Comparison of ENCODE assay signal across 16 mouse cellular contexts in genomic region chr9:70298221-70298620, GRCm38 (mm10).
DNase-seq lines count a peak whose midpoint lies in the region; ATAC-seq and TF ChIP-seq lines count a peak whose summit lies in the region.
"Had no signal": no experiment of that assay in that cellular context is flagged by ENCODE, and none has a peak within 500 bp of the region (broad histone marks: within the 10 kb centered on the region; RNA-seq: fewer than 3 reads in every experiment).

No protein-coding gene starts in this region.

- no peak for TF ChIP-seq CTCF in brain, embryonic 14.5 days (IDR thresholded peaks at IDR 0.05; ENCODE audit: borderline replicate concordance, extremely low read depth, insufficient read depth, insufficient read length)
- no peak for TF ChIP-seq CTCF in intestine, postnatal 0 days (IDR thresholded peaks at IDR 0.05; ENCODE audit: low read depth)
- TF ChIP-seq CTCF in lung, adult 2 months (IDR thresholded peaks at IDR 0.05; ENCODE audit: insufficient read depth, low read length): no peak

- WGBS in embryonic facial prominence, embryonic 10.5 days: 35% methylated on average over 7 of the region's 7 CpGs
- 80% methylated on average over 7 of the region's 7 CpGs for WGBS in limb, embryonic 10.5 days
- WGBS in intestine, postnatal 0 days: 71% methylated on average over 7 of the region's 7 CpGs
- WGBS in lung, adult 2 months: 80% methylated on average over 7 of the region's 7 CpGs

- no peaks in the 10 kb centered on the region for H3K9me3 ChIP-seq in embryonic facial prominence, embryonic 10.5 days
- no peaks in the 10 kb centered on the region for H3K9me3 ChIP-seq in limb, embryonic 10.5 days (replicated peaks)
- no peaks in the 10 kb centered on the region for H3K9me3 ChIP-seq in intestine, postnatal 0 days (ENCODE audit: control insufficient read depth)
- H3K9me3 ChIP-seq: stomach, embryonic 15.5 days had no signal

- H3K4me2 ChIP-seq in intestine, postnatal 0 days (replicated peaks; ENCODE audit: low read depth): no peak overlapping the region
- H3K4me2 ChIP-seq: neural tube, embryonic 13.5 days; stomach, embryonic 15.5 days had no signal

- no peak overlapping the region for H3K4me3 ChIP-seq in embryonic facial prominence, embryonic 10.5 days
- no peak overlapping the region for H3K4me3 ChIP-seq in limb, embryonic 10.5 days
- no peak overlapping the region for H3K4me3 ChIP-seq in intestine, postnatal 0 days (ENCODE audit: low read depth, low read length)
- no peak overlapping the region for H3K4me3 ChIP-seq in lung, adult 2 months (replicated peaks; ENCODE audit: extremely low read depth, low read depth, low read length)
- H3K4me3 ChIP-seq: neural tube, embryonic 13.5 days; stomach, embryonic 15.5 days had no signal

- peak overlapping the region; percentile 70; the same call in 1 of the 2 replicates for H3K27ac ChIP-seq in embryonic facial prominence, embryonic 10.5 days (replicated peaks)
- H3K27ac ChIP-seq in limb, embryonic 10.5 days: 0 out of 2 replicates have a peak overlapping the region, but pooled peaks have one; percentile 4
- no peak overlapping the region for H3K27ac ChIP-seq in intestine, postnatal 0 days (ENCODE audit: low read depth, low read length)
- H3K27ac ChIP-seq: macrophage; neural tube, embryonic 13.5 days; stomach, embryonic 15.5 days had no signal

- TF ChIP-seq POLR2A in brain, embryonic 14.5 days (IDR thresholded peaks at IDR 0.05; ENCODE audit: borderline replicate concordance, extremely low read depth, insufficient read depth, insufficient read length, poor library complexity, severe bottlenecking): no peak
- no peak for TF ChIP-seq POLR2A in lung, adult 2 months (IDR thresholded peaks at IDR 0.05; ENCODE audit: borderline replicate concordance, extremely low read depth, low read depth, low read length)

- ATAC-seq in intestine, postnatal 0 days: no peak
- ATAC-seq: inflammation-experienced regulatory T-cells, adult 6 months; Patski had no signal

- peaks cover 18% of the 10 kb centered on the region for H3K4me1 ChIP-seq in embryonic facial prominence, embryonic 10.5 days
- peaks cover 13% of the 10 kb centered on the region for H3K4me1 ChIP-seq in limb, embryonic 10.5 days
- H3K4me1 ChIP-seq in intestine, postnatal 0 days (replicated peaks; ENCODE audit: control insufficient read depth, insufficient read depth, low read length): no peaks in the 10 kb centered on the region
- H3K4me1 ChIP-seq in lung, adult 2 months (ENCODE audit: control insufficient read depth, insufficient read depth, low read length): no peaks in the 10 kb centered on the region
- H3K4me1 ChIP-seq: stomach, embryonic 15.5 days had no signal

- H3K9ac ChIP-seq in intestine, postnatal 0 days (ENCODE audit: low read depth, low read length): no peak overlapping the region
- H3K9ac ChIP-seq: neural tube, embryonic 13.5 days; stomach, embryonic 15.5 days had no signal

- DNase-seq in layer of hippocampus, adult 8-10 months (ENCODE audit: low spot score in 2 of 2): peak; percentile 42 to 43
- no peak for DNase-seq in layer of hippocampus, postnatal 25 days (ENCODE audit: extremely low spot score in 1 of 2, low spot score in 1 of 2)
- peak; percentile 78 for DNase-seq in brain, embryonic 14.5 days (ENCODE audit: low read depth)
- DNase-seq in embryonic facial prominence, embryonic 10.5 days (ENCODE audit: low spot score): peak; percentile 39
- DNase-seq in limb, embryonic 10.5 days (ENCODE audit: low spot score): no peak
- no peak for DNase-seq in gastrocnemius, postnatal 10 days
- DNase-seq in lung, adult 2 months: no peak
- DNase-seq: adrenal gland, adult 8-10 months; kidney, postnatal 25 days; right cerebral cortex, postnatal 4 days had no signal

- H3K36me3 ChIP-seq in embryonic facial prominence, embryonic 10.5 days (replicated peaks): peaks cover 39% of the 10 kb centered on the region
- H3K36me3 ChIP-seq in limb, embryonic 10.5 days: peaks cover 25% of the 10 kb centered on the region
- H3K36me3 ChIP-seq in intestine, postnatal 0 days (ENCODE audit: control insufficient read depth, insufficient read depth): peaks cover 13% of the 10 kb centered on the region; the same call in 1 of the 2 replicates
- H3K36me3 ChIP-seq: stomach, embryonic 15.5 days had no signal

- H3K27me3 ChIP-seq in embryonic facial prominence, embryonic 10.5 days (replicated peaks; ENCODE audit: low read depth, poor library complexity, severe bottlenecking): no peaks in the 10 kb centered on the region
- H3K27me3 ChIP-seq in limb, embryonic 10.5 days (ENCODE audit: low read depth, poor library complexity, severe bottlenecking): no peaks in the 10 kb centered on the region
- no peaks in the 10 kb centered on the region for H3K27me3 ChIP-seq in intestine, postnatal 0 days (replicated peaks; ENCODE audit: control insufficient read depth, insufficient read depth, low read length)
- H3K27me3 ChIP-seq: neural tube, embryonic 13.5 days; Patski; stomach, embryonic 15.5 days had no signal

Comparison
In these comparisons a context has a peak if more than half of its experiments do, and no peak if none do; other contexts are left out.
1. DNase-seq: peak in layer of hippocampus, adult 8-10 months (2 of 2), brain, embryonic 14.5 days (single experiment) and embryonic facial prominence, embryonic 10.5 days (single experiment); none in layer of hippocampus, postnatal 25 days (0 of 2), limb, embryonic 10.5 days (single experiment), gastrocnemius, postnatal 10 days (single experiment) and lung, adult 2 months (single experiment).